Comparison of ENCODE assay signal across 2 mouse cellular contexts in the genomic region with DNA sequence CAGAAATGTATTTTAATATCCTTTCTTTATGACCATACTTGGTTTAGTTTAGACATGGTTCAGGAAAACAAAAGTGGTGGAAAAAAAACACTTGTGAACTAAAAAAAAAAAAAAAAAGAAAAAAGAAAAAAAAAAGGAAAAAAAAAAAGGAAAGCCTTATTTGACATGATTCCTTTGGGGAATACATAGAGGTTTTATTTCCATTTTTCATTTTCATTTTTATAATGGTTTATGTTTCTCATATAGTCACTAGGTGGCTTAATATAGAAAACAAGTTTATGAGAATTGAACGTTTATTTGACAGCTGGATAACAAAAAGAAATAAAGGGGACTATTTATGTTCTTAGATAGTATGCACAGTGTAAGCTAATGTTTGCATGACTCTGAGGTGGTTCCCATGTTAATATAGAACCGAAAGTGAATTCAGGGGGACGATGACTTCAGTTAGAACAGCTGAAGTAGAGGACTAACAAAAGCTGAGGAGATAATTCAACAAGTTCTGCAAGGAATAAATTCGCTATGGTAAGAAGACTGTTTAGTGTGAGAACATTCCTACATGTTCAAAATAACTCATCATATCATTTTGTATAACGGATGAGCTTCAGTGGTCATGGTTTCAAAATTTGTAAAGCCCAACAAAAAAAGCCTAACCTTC.
TF ChIP-seq lines count a peak whose summit lies in the region.

No protein-coding gene starts in this region.

TF ChIP-seq in MEL, 35 proteins besides CTCF, POLR2A, EP300 and RAD21 (continued from another document):
- 0 out of 2 replicates have a peak, but pooled peaks have one; percentile 49 for TF ChIP-seq MAZ (IDR thresholded peaks at IDR 0.05; ENCODE audit: low read depth, low read length)
- no peak for TF ChIP-seq USF2 (IDR thresholded peaks at IDR 0.05; ENCODE audit: borderline replicate concordance in 1 of 2, insufficient read depth in 1 of 2, low read depth in 1 of 2, low read length in 2 of 2)
- TF ChIP-seq HCFC1 (IDR thresholded peaks at IDR 0.05; ENCODE audit: low read depth, low read length): no peak
- 0 out of 2 replicates have a peak, but pooled peaks have one; percentile 38 for TF ChIP-seq JUND (IDR thresholded peaks at IDR 0.05; ENCODE audit: low read depth, low read length)
- TF ChIP-seq POLR2AphosphoS5 (IDR thresholded peaks at IDR 0.05; ENCODE audit: borderline replicate concordance, low read depth, low read length): no peak; the same call in 1 of the 2 replicates
- TF ChIP-seq NELFE (IDR thresholded peaks at IDR 0.05; ENCODE audit: low read depth, low read length): no peak; the same call in 1 of the 2 replicates
- TF ChIP-seq POLR2AphosphoS2 (IDR thresholded peaks at IDR 0.05; ENCODE audit: low read length): no peak; the same call in 1 of the 2 replicates
- TF ChIP-seq MXI1 (IDR thresholded peaks at IDR 0.05; ENCODE audit: low read depth, low read length): peak; percentile 71
- no peak for TF ChIP-seq GATA1 (IDR thresholded peaks at IDR 0.05; ENCODE audit: low read depth, low read length)
- no peak for TF ChIP-seq MYB (IDR thresholded peaks at IDR 0.05; ENCODE audit: low read depth, low read length)
- 0 out of 2 replicates have a peak, but pooled peaks have one; percentile 28 for TF ChIP-seq TCF12 (IDR thresholded peaks at IDR 0.05; ENCODE audit: low read depth, low read length)

TF ChIP-seq in myocyte, 11 proteins besides CTCF, POLR2A, EP300 and RAD21 (continued from another document):
- no peak for TF ChIP-seq POLR2AphosphoS2 (IDR thresholded peaks at IDR 0.05; ENCODE audit: insufficient read length, low read depth)
- TF ChIP-seq TCF12 (IDR thresholded peaks at IDR 0.05; ENCODE audit: insufficient read depth, poor library complexity, severe bottlenecking): no peak
